9 mouse cellular contexts compared by ENCODE assay signal in the genomic region with DNA sequence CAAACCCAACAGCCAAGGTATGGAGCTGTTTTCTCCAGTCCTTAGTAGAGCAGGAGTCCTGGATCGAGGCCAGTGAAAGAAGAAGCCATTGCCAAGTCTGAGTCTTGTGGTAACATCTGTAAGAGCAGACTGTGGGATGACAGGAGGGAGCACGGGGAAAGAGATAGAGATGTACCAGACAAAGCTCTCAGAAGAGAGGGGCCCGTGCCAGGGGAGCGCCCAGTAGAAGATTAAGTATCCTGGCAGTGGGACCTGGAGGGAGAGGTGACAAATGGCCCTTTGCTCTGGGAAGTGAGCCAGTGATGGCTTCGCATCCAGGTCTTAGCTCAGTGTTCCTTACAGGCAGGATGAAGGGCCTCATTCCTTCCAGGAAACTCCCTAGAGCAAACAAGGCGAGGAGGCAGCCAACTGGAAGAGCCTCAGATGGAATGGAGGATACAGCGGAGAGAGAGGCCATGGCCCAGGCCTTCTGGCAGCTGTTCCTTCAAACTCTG.
A peak's percentile ranks its signal among the peaks of the same experiment; 100 is the strongest.
DNase-seq lines count a peak whose midpoint lies in the region; ATAC-seq and TF ChIP-seq lines count a peak whose summit lies in the region.
"Had no signal": no experiment of that assay in that cellular context is flagged by ENCODE, and none has a peak within 500 bp of the region (broad histone marks: within the 10 kb centered on the region; RNA-seq: fewer than 3 reads in every experiment).

No protein-coding gene starts in this region.

- H3K4me2 ChIP-seq in stomach, embryonic 16.5 days (ENCODE audit: low read depth, low read length): no peak overlapping the region
- no peak overlapping the region for H3K4me2 ChIP-seq in forebrain, postnatal 0 days (ENCODE audit: low read depth)
- H3K4me2 ChIP-seq: neural tube, embryonic 13.5 days had no signal

- no peaks in the 10 kb centered on the region for H3K4me1 ChIP-seq in stomach, embryonic 16.5 days (ENCODE audit: control insufficient read depth, insufficient read depth, low read length)
- no peaks in the 10 kb centered on the region for H3K4me1 ChIP-seq in forebrain, postnatal 0 days (ENCODE audit: insufficient read depth)

- no peaks in the 10 kb centered on the region for H3K36me3 ChIP-seq in stomach, embryonic 16.5 days (ENCODE audit: control insufficient read depth, insufficient read depth, low read length)
- no peaks in the 10 kb centered on the region for H3K36me3 ChIP-seq in forebrain, postnatal 0 days (ENCODE audit: insufficient read depth)
- H3K36me3 ChIP-seq: neural tube, embryonic 13.5 days had no signal

- 54% methylated on average over 7 of the region's 7 CpGs for WGBS in stomach, embryonic 16.5 days
- WGBS in forebrain, postnatal 0 days: 78% methylated on average over 7 of the region's 7 CpGs

- peak; percentile 88 for ATAC-seq in stomach, embryonic 16.5 days (ENCODE audit: insufficient read depth, low FRiP score)
- no peak for ATAC-seq in forebrain, postnatal 0 days

- peak overlapping the region; percentile 15; the same call in 1 of the 2 replicates for H3K27ac ChIP-seq in stomach, embryonic 16.5 days (ENCODE audit: low read length)
- no peak overlapping the region for H3K27ac ChIP-seq in left cerebral cortex, adult 2 months
- no peak overlapping the region for H3K27ac ChIP-seq in forebrain, postnatal 0 days (ENCODE audit: low read depth, low read length)
- H3K27ac ChIP-seq: neural tube, embryonic 13.5 days had no signal

- H3K27me3 ChIP-seq in stomach, embryonic 16.5 days (ENCODE audit: control insufficient read depth, insufficient read depth, low read length): no peaks in the 10 kb centered on the region
- no peaks in the 10 kb centered on the region for H3K27me3 ChIP-seq in forebrain, postnatal 0 days (ENCODE audit: insufficient read depth, low read length)
- H3K27me3 ChIP-seq: neural tube, embryonic 13.5 days had no signal

- no peaks in the 10 kb centered on the region for H3K9me3 ChIP-seq in stomach, embryonic 16.5 days (replicated peaks; ENCODE audit: control insufficient read depth, low read length)
- H3K9me3 ChIP-seq in forebrain, postnatal 0 days (ENCODE audit: low read length): no peaks in the 10 kb centered on the region
- H3K9me3 ChIP-seq: neural tube, embryonic 13.5 days had no signal

- no peak overlapping the region for H3K9ac ChIP-seq in stomach, embryonic 16.5 days (ENCODE audit: low read length)
- no peak overlapping the region for H3K9ac ChIP-seq in forebrain, postnatal 0 days
- H3K9ac ChIP-seq: neural tube, embryonic 13.5 days had no signal

- peak; percentile 3 for DNase-seq in adipocyte (ENCODE audit: low spot score)
- DNase-seq in adrenal gland, postnatal 10 days: peak; percentile 77
- DNase-seq in gastrocnemius, postnatal 25 days: peak; percentile 89
- peak; percentile 66 for DNase-seq in kidney, postnatal 10 days
- no peak for DNase-seq in left cerebral cortex, adult 2 months (ENCODE audit: extremely low spot score in 1 of 2, low spot score in 2 of 2)
- no peak for DNase-seq in forebrain, postnatal 0 days
- DNase-seq in c-Kit-positive CD71-positive TER-119-positive erythroid progenitor cells, embryonic 14.5 days (ENCODE audit: low spot score): no peak

- intact Hi-C loops in left cerebral cortex, adult 2 months (cut with DNase I): no loop called here

- H3K4me3 ChIP-seq in stomach, embryonic 16.5 days (replicated peaks; ENCODE audit: low read length): no peak overlapping the region
- H3K4me3 ChIP-seq in left cerebral cortex, adult 2 months: no peak overlapping the region
- no peak overlapping the region for H3K4me3 ChIP-seq in forebrain, postnatal 0 days (ENCODE audit: low read depth, low read length)
- H3K4me3 ChIP-seq: neural tube, embryonic 13.5 days had no signal

- no peak for TF ChIP-seq CTCF in left cerebral cortex, adult 2 months (IDR thresholded peaks at IDR 0.05)
- no peak for TF ChIP-seq CTCF in forebrain, postnatal 0 days (IDR thresholded peaks at IDR 0.05; ENCODE audit: low read depth)

Comparison
In these comparisons a context has a peak if more than half of its experiments do, and no peak if none do; other contexts are left out.
1. DNase-seq: peak in adipocyte (single experiment), adrenal gland, postnatal 10 days (single experiment), gastrocnemius, postnatal 25 days (single experiment) and kidney, postnatal 10 days (single experiment); none in left cerebral cortex, adult 2 months (0 of 2), forebrain, postnatal 0 days (single experiment) and c-Kit-positive CD71-positive TER-119-positive erythroid progenitor cells, embryonic 14.5 days (single experiment).